Mouse (Mus musculus) E14TG2a.4 (cell line): Measurements from ENCODE around the gene Brms1.

Experiments used
- CTCF ChIP-seq: conservative IDR thresholded peaks from 2 replicates; pipeline ENCODE4 v1.5.1; 2014; ENCODE audit warnings: low read length
- NANOG ChIP-seq: IDR thresholded peaks from 2 replicates; pipeline ENCODE4 v1.6.1; 2014; ENCODE audit warnings: borderline replicate concordance, low read length, mixed read lengths

- TF ChIP-seq CTCF = no peak
- TF ChIP-seq NANOG = no peak
Measured at GRCm38 (mm10) chr19:5052853-5053252, 11.7 kb downstream of the Brms1 start.
